Mouse (Mus musculus) heart, embryonic 11.5 days (tissue): ENCODE data around the gene Hemk1. TPM values are rescaled to one million over a fixed set of nuclear protein-coding genes. Genes with fewer than 3 reads are reported as not detected.

Experiments
- ATAC-seq: fragments of 200-750 bp; cut with Nextera tagmentation; replicated peaks from 2 replicates; pipeline ENCODE4 v1.8.0; 2017; ENCODE audit warnings: moderate library complexity; ENCODE audit not compliant: insufficient number of reproducible peaks, low FRiP score, low TSS enrichment
- H3K27ac ChIP-seq: fragments of 300-500 bp; sonication (generic); 2 replicates; pipeline ENCODE4 v1.5.1; 2014; ENCODE audit warnings: mild to moderate bottlenecking, low read depth, low read length
- H3K27me3 ChIP-seq: fragments of 300-500 bp; sonication (generic); 2 replicates; pipeline ENCODE4 v1.6.1; 2014; ENCODE audit warnings: mild to moderate bottlenecking, low read length, mixed read lengths; ENCODE audit not compliant: control insufficient read depth, insufficient read depth
- H3K36me3 ChIP-seq: fragments of 300-500 bp; sonication (generic); 2 replicates; pipeline ENCODE4 v1.6.1; 2014; ENCODE audit warnings: mild to moderate bottlenecking, low read length, moderate library complexity, mixed read lengths; ENCODE audit not compliant: control insufficient read depth, insufficient read depth
- H3K4me1 ChIP-seq: fragments of 300-500 bp; sonication (generic); 2 replicates; pipeline ENCODE4 v1.6.1; 2014; ENCODE audit warnings: low read length; ENCODE audit not compliant: control insufficient read depth, insufficient read depth
- H3K4me2 ChIP-seq: fragments of 300-500 bp; sonication (generic); 2 replicates; pipeline ENCODE4 v1.6.1; 2014; ENCODE audit warnings: mild to moderate bottlenecking, moderate library complexity
- H3K4me3 ChIP-seq: fragments of 300-500 bp; sonication (generic); 2 replicates; pipeline ENCODE4 v1.5.1; 2014; ENCODE audit warnings: low read depth, low read length
- H3K9ac ChIP-seq: fragments of 300-500 bp; sonication (generic); 2 replicates; pipeline ENCODE4 v1.6.1; 2014; ENCODE audit warnings: mild to moderate bottlenecking, low read depth, low read length, moderate library complexity
- H3K9me3 ChIP-seq: fragments of 300-500 bp; sonication (generic); replicated peaks from 2 replicates; pipeline ENCODE4 v1.6.1; 2016; ENCODE audit warnings: low read length; ENCODE audit not compliant: control insufficient read depth
- WGBS: fragments of 180-500 bp; shearing (Covaris S2); extraction: QIAGEN DNeasy Blood & Tissue Kit; methylation state at CpG from one replicate; pipeline ENCODE4 v1.1.7; 2014; ENCODE audit not compliant: insufficient replicate concordance; 5-methylcytosine and 5-hydroxymethylcytosine counted together
- polyA plus RNA-seq: library from polyadenylated mRNA; unstranded; fragments of >200 nt; fragmentation: Nextera tagmentation; extraction: Ambion mirVana; gene quantifications from 2 replicates; pipeline ENCODE4 v1.2.1, GENCODE M21; 2014

Gene Hemk1
- polyA plus RNA-seq, 1 experiment from 2014 or later = 12.1 TPM

GRCm38 (mm10) chr9:107325904-107326303, 12.2 kb downstream of the Hemk1 start:
- ATAC-seq = no peak
- H3K4me1 ChIP-seq = no peaks in the 10 kb centered on the region; the same call in 1 of the 2 replicates
- H3K9ac ChIP-seq = no peak overlapping the region
- 76% methylated on average over 7 of the region's 7 CpGs for WGBS
- no peaks in the 10 kb centered on the region for H3K27me3 ChIP-seq
- no peak overlapping the region for H3K27ac ChIP-seq
- no peak overlapping the region for H3K4me3 ChIP-seq
- H3K36me3 ChIP-seq = peaks cover 4% of the 10 kb centered on the region; the same call in 1 of the 2 replicates
- H3K4me2 ChIP-seq = no peak overlapping the region
- H3K9me3 ChIP-seq = no peaks in the 10 kb centered on the region

- Histone ChIP-seq H3K27ac (no peak overlapping the region), H3K4me1 (no peaks in the 10 kb centered on the region; the same call in 1 of the 2 replicates), H3K9me3 (no peaks in the 10 kb centered on the region), H3K36me3 (peaks cover 4% of the 10 kb centered on the region; the same call in 1 of the 2 replicates), H3K27me3 (no peaks in the 10 kb centered on the region), H3K9ac (no peak overlapping the region), H3K4me2 (no peak overlapping the region), H3K4me3 (no peak overlapping the region)
- ATAC-seq = no peak
- 57% methylated on average over 4 of the region's 4 CpGs for WGBS
Observed at GRCm38 (mm10) chr9:107324799-107325561, 13.2 kb downstream of the Hemk1 start.

- no peak overlapping the region for H3K27ac ChIP-seq
- no peak overlapping the region; the same call in 1 of the 2 replicates for H3K9ac ChIP-seq
- no peak for ATAC-seq
Observed at GRCm38 (mm10) chr9:107323558-107323957, 14.6 kb downstream of the Hemk1 start.

GRCm38 (mm10) chr9:107322461-107323050, 15.6 kb downstream of the Hemk1 start:
- no peak overlapping the region for H3K4me3 ChIP-seq
- WGBS = 71% methylated on average over 8 of the region's 8 CpGs
- H3K4me1 ChIP-seq = no peaks in the 10 kb centered on the region
- H3K36me3 ChIP-seq = peaks cover 4% of the 10 kb centered on the region; the same call in 1 of the 2 replicates
- ATAC-seq = no peak
- H3K4me2 ChIP-seq = no peak overlapping the region
- no peaks in the 10 kb centered on the region for H3K9me3 ChIP-seq
- H3K9ac ChIP-seq = no peak overlapping the region
- H3K27me3 ChIP-seq = no peaks in the 10 kb centered on the region
- no peak overlapping the region for H3K27ac ChIP-seq

More at GRCm38 (mm10) chr9:107323558-107323957, 14.6 kb downstream of the Hemk1 start:
- Histone ChIP-seq H3K27me3 (no peaks in the 10 kb centered on the region), H3K9me3 (no peaks in the 10 kb centered on the region), H3K36me3 (peaks cover 4% of the 10 kb centered on the region; the same call in 1 of the 2 replicates), H3K4me2 (no peak overlapping the region), H3K4me3 (no peak overlapping the region), H3K4me1 (no peaks in the 10 kb centered on the region; the same call in 1 of the 2 replicates)
- 70% methylated on average over 6 of the region's 6 CpGs for WGBS

- Histone ChIP-seq H3K9ac (no peak overlapping the region), H3K27ac (no peak overlapping the region), H3K27me3 (no peaks in the 10 kb centered on the region), H3K4me2 (no peak overlapping the region), H3K4me1 (0 out of 2 replicates have a peak, but pooled peaks cover 2% of the 10 kb centered on the region), H3K36me3 (no peaks in the 10 kb centered on the region), H3K4me3 (no peak overlapping the region), H3K9me3 (no peaks in the 10 kb centered on the region)
- 69% methylated on average over 2 of the region's 2 CpGs for WGBS
- ATAC-seq = no peak
Observed at GRCm38 (mm10) chr9:107315791-107316190, 22.4 kb downstream of the Hemk1 start.

GRCm38 (mm10) chr9:107313926-107314325, 24.2 kb downstream of the Hemk1 start:
- Histone ChIP-seq H3K4me2 (no peak overlapping the region), H3K36me3 (no peaks in the 10 kb centered on the region), H3K9ac (no peak overlapping the region), H3K27ac (no peak overlapping the region), H3K9me3 (no peaks in the 10 kb centered on the region), H3K4me1 (peaks cover 8% of the 10 kb centered on the region; the same call in 1 of the 2 replicates), H3K4me3 (no peak overlapping the region), H3K27me3 (no peaks in the 10 kb centered on the region)
- WGBS = 68% methylated on average over 3 of the region's 3 CpGs
- no peak for ATAC-seq

- H3K36me3 ChIP-seq = no peaks in the 10 kb centered on the region
- 0 out of 2 replicates have a peak, but pooled peaks have one; percentile 55 for ATAC-seq
- no peak overlapping the region for H3K27ac ChIP-seq
- H3K27me3 ChIP-seq = no peaks in the 10 kb centered on the region
- WGBS = 67% methylated on average over 10 of the region's 10 CpGs
- peak overlapping the region; percentile 19; the same call in 1 of the 2 replicates for H3K4me2 ChIP-seq
- H3K9ac ChIP-seq = no peak overlapping the region
- no peak overlapping the region for H3K4me3 ChIP-seq
- H3K9me3 ChIP-seq = no peaks in the 10 kb centered on the region
- peaks cover 12% of the 10 kb centered on the region for H3K4me1 ChIP-seq
Observed at GRCm38 (mm10) chr9:107312811-107313584, 25.2 kb downstream of the Hemk1 start.

- Histone ChIP-seq H3K9me3 (no peaks in the 10 kb centered on the region), H3K4me2 (no peak overlapping the region), H3K4me1 (peaks cover 32% of the 10 kb centered on the region), H3K9ac (no peak overlapping the region), H3K4me3 (no peak overlapping the region), H3K27me3 (no peaks in the 10 kb centered on the region), H3K36me3 (no peaks in the 10 kb centered on the region), H3K27ac (no peak overlapping the region)
- ATAC-seq = no peak
- 58% methylated on average over 5 of the region's 5 CpGs for WGBS
Observed at GRCm38 (mm10) chr9:107309600-107309999, 28.6 kb downstream of the Hemk1 start.
